Mouse (Mus musculus) heart, adult 2 months (tissue): ENCODE measurements around the gene Cacna1c.

Experiments
- CTCF ChIP-seq: fragments of 200-600 bp; IDR thresholded peaks from 2 replicates; pipeline ENCODE4 v1.8.1; 2022; ENCODE audit warnings: antibody characterized with exemption, mild to moderate bottlenecking, moderate library complexity
- EP300 ChIP-seq: fragments of 200-500 bp; IDR thresholded peaks from 2 replicates; pipeline ENCODE4 v1.6.1; 2011; ENCODE audit warnings: low read depth, low read length, control low read depth; ENCODE audit not compliant: insufficient read depth

DNA sequence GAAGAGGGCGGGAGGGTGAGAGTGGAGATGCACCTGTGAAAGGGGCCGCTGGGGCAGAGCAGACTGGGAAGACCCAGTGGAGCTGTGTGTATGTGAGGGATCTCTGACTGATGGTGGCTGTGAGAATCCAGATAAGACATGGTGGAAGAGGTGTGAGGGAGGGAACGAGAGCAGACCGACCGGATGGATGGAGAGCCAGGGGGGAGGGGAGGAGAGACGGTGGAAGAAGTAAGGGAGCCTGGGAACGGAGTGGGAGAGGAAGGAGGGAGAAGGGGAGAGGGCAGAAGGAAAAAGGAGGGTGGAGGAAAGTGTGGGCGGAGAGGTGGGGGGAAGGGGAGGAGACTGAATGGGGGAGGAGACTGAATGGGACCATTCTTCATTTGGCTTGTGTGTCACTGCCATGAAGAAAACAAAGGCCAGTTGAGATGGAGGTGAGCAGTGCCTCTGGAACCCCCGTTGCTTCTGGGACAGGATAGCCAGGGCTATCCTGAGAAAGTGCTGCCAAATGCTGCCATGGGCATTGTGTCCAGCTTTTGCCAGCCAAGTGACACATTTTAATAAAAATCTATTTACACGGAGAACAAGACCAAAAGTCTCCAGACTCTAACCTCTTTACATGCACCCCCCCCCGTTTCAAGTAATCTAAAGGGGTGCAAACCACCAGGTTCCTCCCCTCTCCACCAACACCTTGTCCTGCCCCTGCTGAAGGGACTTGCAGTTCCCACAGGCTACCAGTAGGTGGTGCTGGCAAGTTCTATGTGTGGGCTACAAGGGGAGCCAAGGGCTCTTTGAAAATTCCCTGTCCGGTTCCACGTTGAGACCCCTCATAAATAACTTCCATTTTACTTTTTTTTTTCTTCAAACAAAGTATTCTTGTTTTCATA is 273.6 kb downstream of the Cacna1c start:
- TF ChIP-seq CTCF (peak; percentile 92), EP300 (peak; percentile 82; the same call in 1 of the 2 replicates)
